8 mouse cellular contexts compared by ENCODE assay signal in genomic region chr6:140423846-140424200, GRCm38 (mm10). TPM values are rescaled to one million over a fixed set of nuclear protein-coding genes. Genes with fewer than 3 reads are reported as not detected.
DNase-seq lines count a peak whose midpoint lies in the region; ATAC-seq and TF ChIP-seq lines count a peak whose summit lies in the region.

Gene Plekha5, plus strand, starts transcription at chr6:140424054.

- peak within 1 kb of the TSS; percentile 86 for H3K4me2 ChIP-seq in lung, embryonic 15.5 days

- peak within 1 kb of the TSS; percentile 97 for H3K9ac ChIP-seq in lung, embryonic 15.5 days

- H3K4me1 ChIP-seq in E14TG2a.4 (replicated peaks; ENCODE audit: low read depth, low read length) = peaks cover 17% of the 10 kb centered on the region
- H3K4me1 ChIP-seq in forebrain, embryonic 10.5 days = peaks cover 23% of the 10 kb centered on the region
- H3K4me1 ChIP-seq in lung, embryonic 15.5 days = peaks cover 15% of the 10 kb centered on the region

- peaks cover 11% of the 10 kb centered on the region for H3K9me3 ChIP-seq in E14TG2a.4 (ENCODE audit: low read length)
- peaks cover 8% of the 10 kb centered on the region for H3K9me3 ChIP-seq in forebrain, embryonic 10.5 days
- H3K9me3 ChIP-seq in lung, embryonic 15.5 days = no peaks in the 10 kb centered on the region

- peak within 1 kb of the TSS; percentile 99 for H3K27ac ChIP-seq in forebrain, embryonic 10.5 days
- H3K27ac ChIP-seq in lung, embryonic 15.5 days = peak within 1 kb of the TSS; percentile 94

- TF ChIP-seq CTCF in E14TG2a.4 (conservative IDR thresholded peaks at IDR 0.05; ENCODE audit: low read length) = no peak

- ATAC-seq in lung, embryonic 15.5 days (ENCODE audit: borderline replicate concordance, extremely low read depth, low FRiP score, low TSS enrichment) = peak; percentile 93

- DNase-seq in adrenal gland, postnatal 14 days = peak; percentile 80
- peak; percentile 72 for DNase-seq in forebrain, embryonic 10.5 days (ENCODE audit: extremely low spot score, low spot score)
- peak; percentile 75 to 82 for DNase-seq in heart, postnatal 14 days
- peak in 1 of 2 experiments; percentile 35 for DNase-seq in layer of hippocampus, adult 18-20 months (ENCODE audit: low spot score in 2 of 2)
- DNase-seq in ovary, adult 18-20 months (ENCODE audit: low spot score) = peak; percentile 38
- peak; percentile 59 for DNase-seq in urinary bladder, postnatal 14 days (ENCODE audit: low spot score)

- intact Hi-C loops in heart, postnatal 14 days (cut with DNase I) = loop anchor here (5.0 kb wide), 1 partner anchor 137 kb away; no protein-coding TSS in a partner anchor

- peak within 1 kb of the TSS; percentile 94 for H3K4me3 ChIP-seq in E14TG2a.4 (replicated peaks; ENCODE audit: low read length)
- H3K4me3 ChIP-seq in forebrain, embryonic 10.5 days = peak within 1 kb of the TSS; percentile 98
- peak within 1 kb of the TSS; percentile 98 for H3K4me3 ChIP-seq in lung, embryonic 15.5 days

- 2% methylated on average over 50 of the region's 65 CpGs for WGBS in forebrain, embryonic 10.5 days
- WGBS in lung, embryonic 15.5 days = 2% methylated on average over 11 of the region's 65 CpGs

- H3K27me3 ChIP-seq in E14TG2a.4 (ENCODE audit: insufficient read depth, low read length) = peaks cover 26% of the 10 kb centered on the region
- no peaks in the 10 kb centered on the region for H3K27me3 ChIP-seq in forebrain, embryonic 10.5 days (ENCODE audit: poor library complexity, severe bottlenecking)
- H3K27me3 ChIP-seq in lung, embryonic 15.5 days = no peaks in the 10 kb centered on the region

- peaks cover 25% of the 10 kb centered on the region for H3K36me3 ChIP-seq in E14TG2a.4 (ENCODE audit: insufficient read depth, low read length)
- H3K36me3 ChIP-seq in forebrain, embryonic 10.5 days (replicated peaks) = peaks cover 24% of the 10 kb centered on the region
- no peaks in the 10 kb centered on the region for H3K36me3 ChIP-seq in lung, embryonic 15.5 days

RNA-seq across cellular contexts. Expression of gene Plekha5, which starts in this region (rescaled TPM):
- 30.1 and 32.7 TPM in 2 replicates for total RNA-seq in adrenal gland, postnatal 14 days (2021)
- polyA plus RNA-seq in forebrain, embryonic 10.5 days (2016; fragmentation: Nextera tagmentation; extraction: Ambion mirVana) = 42.9 and 46.0 TPM in 2 replicates
- 10 to 100 TPM; 36.6 to 36.9 TPM for total RNA-seq in heart, postnatal 14 days (2021)
- total RNA-seq in layer of hippocampus, adult 18-20 months (2021) = 100 to 1,000 TPM in 1 of 2 experiments, 10 to 100 TPM in 1; 99.4 to 104 TPM
- 36.1 and 36.6 TPM in 2 replicates for polyA plus RNA-seq in lung, embryonic 15.5 days (2015; fragmentation: Nextera tagmentation; extraction: Ambion mirVana)
